Mouse (Mus musculus) thymus, adult 18-20 months (tissue): ENCODE measurements around the gene Cit.
"Not testable (repeated sequence)": the region's sequence is repeated elsewhere in the genome, so short reads cannot be mapped to it uniquely, and the experiment has no call there.

Experiments used
- DNase-seq, 2 experiments: peaks; one replicate each; pipeline ENCODE4 v3.0.0; 2022; ENCODE audit warnings: mixed read lengths in 2 of 2

Cit gene

DNA sequence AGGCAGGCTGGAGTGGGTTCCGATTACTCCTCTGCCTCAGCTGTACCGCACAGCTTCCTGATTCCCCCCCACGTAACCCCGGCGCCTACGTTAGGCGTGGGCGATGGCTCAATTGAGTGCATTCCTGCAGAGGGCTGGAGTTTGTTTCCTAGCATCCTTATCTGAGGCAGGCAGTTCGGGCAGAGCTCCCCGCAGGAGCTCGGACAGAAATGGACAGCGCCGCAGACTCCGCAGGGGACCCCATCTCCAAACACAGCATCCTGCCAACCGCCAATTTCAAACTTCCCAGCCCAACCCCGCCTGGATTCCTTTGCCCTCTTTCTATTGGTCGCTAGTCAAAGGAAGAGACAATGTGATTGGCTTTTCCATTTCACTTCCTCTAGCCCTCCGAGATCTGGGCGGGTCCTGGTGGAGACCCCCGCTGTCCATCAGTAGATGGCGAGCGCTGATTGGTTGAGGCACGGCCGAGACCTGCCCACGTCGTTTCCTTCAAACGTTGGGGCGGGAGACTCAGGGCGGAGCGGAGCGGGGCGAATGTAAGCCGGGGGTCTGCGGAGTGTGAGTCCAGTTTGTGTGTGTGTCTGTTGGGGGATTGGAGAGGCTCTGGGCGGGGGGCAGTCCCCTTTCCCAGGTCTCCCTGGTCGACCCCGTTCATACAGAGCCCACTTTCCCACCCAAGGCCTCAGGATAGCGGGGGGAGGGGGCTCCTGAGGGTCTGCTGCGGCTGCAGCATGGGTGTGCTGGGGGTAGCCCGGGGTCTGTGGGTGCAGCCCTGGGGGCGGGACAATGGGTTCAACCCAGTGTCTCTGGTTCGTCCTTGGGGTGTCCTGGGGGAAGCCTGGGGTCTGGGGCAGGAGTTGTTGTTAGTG, at the start of gene Cit:
Gene Cit (plus strand): TSS at position 513 of the 869 bp plus-strand sequence.
- DNase-seq: peak; percentile 87 to 91

DNA sequence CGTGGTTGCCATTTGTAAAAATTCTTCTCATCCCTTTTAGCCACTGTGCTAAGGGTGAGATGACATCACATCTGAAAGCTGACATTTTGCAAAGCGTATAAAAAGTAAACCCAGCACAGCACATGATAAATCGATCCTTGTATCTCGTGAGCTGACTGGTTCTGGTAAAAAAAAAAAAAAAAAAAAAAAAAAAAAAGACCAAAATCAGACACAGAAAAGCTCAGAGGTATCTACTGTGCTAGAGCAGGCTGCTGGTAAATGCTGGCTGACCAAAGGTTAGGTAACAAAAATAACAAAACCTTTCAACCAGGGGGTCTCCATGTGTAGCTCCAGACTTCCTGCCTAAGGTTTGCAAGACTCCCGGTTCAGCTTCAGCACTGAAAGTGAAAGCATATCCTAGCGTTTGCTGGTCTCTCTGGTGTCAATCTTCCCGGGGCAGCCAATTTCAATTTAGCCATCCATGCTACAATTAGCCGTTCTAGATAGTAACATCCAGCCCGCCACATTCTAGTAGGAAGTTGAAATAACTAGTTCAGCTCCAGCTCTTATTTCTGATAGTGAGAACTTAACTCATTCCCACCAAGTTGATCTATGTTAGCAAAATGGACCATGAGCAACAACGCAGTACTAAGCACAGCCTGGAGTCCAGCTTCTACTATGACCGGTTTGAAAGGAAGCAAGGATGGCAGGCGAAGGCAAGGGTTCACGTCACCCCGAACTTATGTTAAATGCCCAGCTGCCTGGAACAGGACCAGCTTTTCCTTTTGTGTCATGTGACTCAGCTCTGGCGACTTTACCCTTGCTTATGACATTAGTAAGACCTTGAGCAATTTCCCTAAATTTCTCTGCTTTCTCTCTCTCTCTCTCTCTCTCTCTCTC, 45.8 kb upstream of the Cit start:
- no peak for DNase-seq

GRCm38 (mm10) chr5:115799895-115800232, 45.2 kb upstream of the Cit start:
- DNase-seq: no peak

GRCm38 (mm10) chr5:115812262-115812661, 32.8 kb upstream of the Cit start:
- DNase-seq: no peak

- no peak for DNase-seq
These were observed 28.1 kb upstream of the Cit start for GRCm38 (mm10) chr5:115817022-115817421.

DNA sequence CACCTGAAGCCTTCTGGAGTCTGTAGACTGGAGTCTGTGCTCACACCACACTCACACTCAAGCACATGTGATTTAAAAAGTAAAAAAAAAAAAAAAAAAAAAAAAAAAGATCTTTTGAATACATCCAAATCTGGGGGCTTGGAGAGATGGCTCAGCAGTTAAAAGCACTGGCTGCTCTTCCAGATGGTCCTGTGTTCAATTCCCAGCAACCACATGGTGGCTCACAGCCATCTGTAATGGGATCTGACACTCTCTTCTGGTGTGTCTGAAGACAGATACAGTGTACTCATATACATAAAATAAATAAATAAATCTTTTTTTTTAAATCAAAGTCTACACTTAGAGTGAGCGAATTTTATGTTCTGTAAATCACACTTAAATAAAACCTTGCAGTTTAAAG, 27.4 kb upstream of the Cit start:
- not testable (repeated sequence) for DNase-seq

DNA sequence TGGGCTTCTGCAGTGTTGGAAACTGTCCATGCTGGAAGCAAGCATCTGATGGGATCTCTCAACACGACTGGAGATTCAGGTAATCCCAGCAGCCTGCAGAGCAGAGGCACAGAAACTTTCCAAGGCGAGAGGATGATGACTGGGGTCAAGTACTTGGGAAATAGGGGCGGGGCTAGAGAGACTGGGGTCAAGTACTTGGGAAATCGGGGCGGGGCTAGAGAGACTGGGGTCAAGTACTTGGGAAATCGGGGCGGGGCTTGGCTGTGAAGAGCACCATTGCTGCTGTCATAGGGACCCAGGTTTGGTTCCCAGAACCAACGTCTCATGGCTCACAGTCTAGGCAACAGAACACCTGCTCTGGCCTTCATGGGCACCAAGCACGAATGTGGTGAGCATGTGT, 25.1 kb upstream of the Cit start:
- DNase-seq: no peak

GRCm38 (mm10) chr5:115821200-115821599, 23.9 kb upstream of the Cit start:
- DNase-seq: no peak

GRCm38 (mm10) chr5:115821910-115822309, 23.2 kb upstream of the Cit start:
- DNase-seq: no peak

GRCm38 (mm10) chr5:115832754-115833153, 12.3 kb upstream of the Cit start:
- DNase-seq: no peak

- not testable (repeated sequence) for DNase-seq
These were observed 11.3 kb upstream of the Cit start for GRCm38 (mm10) chr5:115833806-115834205.

GRCm38 (mm10) chr5:115835291-115835690, 9.8 kb upstream of the Cit start:
- DNase-seq: no peak

- DNase-seq: no peak
These were observed 7.0 kb upstream of the Cit start for GRCm38 (mm10) chr5:115838059-115838458.

DNA sequence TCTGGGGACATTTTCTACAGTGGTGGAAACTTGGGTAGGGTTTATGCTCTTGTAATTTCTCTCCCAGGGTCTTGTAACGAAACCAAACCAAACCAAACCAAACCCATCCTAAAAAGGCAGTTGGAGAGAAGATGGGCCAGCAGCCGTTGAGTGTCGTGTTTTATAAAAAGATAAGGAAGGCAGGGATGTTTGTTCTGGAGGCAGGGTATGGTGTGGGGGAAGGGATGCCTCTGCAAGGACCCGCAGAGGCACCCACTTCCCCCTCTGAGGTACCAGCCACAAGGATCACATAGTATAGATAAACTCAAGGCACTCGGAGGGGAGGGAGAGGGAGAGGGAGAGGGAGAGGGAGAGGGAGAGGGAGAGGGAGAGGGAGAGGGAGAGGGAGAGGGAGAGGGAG, 4.6 kb upstream of the Cit start:
- DNase-seq: no peak

- no peak for DNase-seq
These were observed 3.9 kb upstream of the Cit start for GRCm38 (mm10) chr5:115840946-115841775.

- no peak for DNase-seq
These were observed 711 bp upstream of the Cit start for GRCm38 (mm10) chr5:115844368-115844765.

DNA sequence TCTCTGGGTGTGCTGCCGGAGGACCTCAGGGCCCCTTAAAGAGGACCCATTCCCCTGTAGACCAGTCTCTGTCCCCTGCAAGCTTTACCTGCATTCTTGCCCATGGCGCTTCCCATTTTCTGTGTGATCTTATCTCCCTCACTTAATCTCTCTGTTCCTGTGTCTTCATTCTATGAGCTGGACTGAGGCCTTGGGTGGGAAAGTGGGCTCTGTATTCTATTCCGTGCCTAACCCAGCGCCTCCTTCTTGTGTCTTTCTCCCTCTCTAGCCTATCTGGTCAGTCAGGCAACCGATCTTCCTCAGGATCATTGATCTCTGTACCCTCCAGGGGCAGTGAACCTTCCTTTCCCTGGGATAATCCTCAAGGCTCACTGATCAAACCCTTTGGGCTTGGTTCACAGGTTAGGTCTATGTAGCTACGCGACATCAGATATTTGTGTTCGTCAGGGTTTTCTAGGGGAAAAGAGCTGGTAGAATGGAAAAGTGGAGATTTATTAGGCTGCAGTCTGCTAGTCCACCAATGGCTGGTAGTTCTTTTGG, 627 bp downstream of the Cit start:
- DNase-seq: no peak

DNA sequence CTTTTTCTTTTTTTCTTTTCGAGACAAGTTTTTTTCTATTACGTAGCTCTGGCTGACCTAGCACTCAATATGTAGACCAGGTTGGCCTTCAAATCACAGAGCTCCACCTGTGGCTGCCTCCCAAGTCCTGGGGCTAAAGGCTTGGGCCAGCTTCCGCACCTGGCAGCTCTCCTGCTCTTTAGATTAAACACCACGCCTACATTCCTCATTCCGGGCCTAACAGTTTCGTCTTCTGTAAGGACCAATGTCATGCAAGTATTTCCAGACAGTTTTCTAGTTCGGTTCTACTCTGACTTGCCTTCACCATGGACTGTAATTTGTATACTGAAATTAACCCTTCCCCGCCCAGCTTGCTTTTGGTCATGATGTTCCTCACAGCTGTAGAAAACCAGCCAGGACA, 2.1 kb downstream of the Cit start:
- DNase-seq: no peak

DNA sequence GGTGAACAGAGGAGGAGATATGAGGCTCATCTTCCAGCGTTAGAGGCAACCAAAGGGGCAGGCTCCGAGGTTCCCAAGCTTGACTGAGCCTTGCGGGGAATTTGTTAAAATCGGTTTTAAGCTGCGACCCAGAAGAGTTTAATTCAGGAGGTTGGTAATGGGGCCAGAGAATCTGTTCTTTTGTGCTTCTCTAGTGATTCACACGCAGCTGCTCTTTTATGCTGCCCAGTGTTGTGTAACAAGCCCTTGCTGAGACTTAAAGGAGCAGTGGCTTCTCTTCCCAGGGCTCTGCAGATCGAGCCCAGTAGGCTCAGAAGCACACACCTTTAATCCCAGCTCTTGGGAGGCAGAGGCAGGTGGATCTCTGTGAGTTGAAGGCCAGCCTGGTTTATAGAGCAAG, 3.4 kb downstream of the Cit start:
- no peak for DNase-seq

DNA sequence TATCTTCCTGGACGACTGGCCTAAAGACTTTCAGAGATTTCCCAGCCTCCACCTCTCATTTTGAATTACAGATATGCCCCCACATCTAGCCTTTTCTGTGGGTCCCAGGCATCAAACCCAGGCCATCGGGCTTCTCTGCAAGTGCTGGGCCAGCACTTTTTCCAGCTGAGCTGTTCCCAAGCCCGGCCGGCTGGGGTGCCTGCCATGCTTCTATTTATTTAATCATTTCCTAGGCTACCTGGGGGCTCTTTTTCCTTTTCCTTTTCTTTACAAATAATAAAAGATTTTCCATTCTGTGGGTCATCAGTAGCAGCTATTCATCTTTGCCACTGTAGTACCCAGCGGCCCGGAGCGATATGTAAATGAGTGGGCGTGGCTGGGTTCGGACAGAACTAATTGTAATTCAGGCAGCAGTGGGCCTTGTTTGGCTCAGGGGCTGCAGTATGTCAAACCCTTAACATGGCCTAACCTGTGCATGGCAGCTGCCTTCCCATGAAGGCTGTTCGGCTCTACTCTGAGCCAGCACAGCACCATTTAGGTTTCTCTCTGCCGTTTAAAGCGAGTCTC, 4.3 kb downstream of the Cit start:
- DNase-seq: no peak

- DNase-seq: no peak
These were observed 5.4 kb downstream of the Cit start for GRCm38 (mm10) chr5:115850250-115851028.

- DNase-seq: no peak
These were observed 5.9 kb downstream of the Cit start for GRCm38 (mm10) chr5:115851029-115851365.
